Mouse (Mus musculus): ENCODE data around the gene Snx13. TPM values are rescaled to one million over a fixed set of nuclear protein-coding genes. Genes with fewer than 3 reads are reported as not detected.

Snx13 gene
- total RNA-seq (2014; fragmentation: Nextera tagmentation) (7.3 and 13.2 TPM in 2 replicates), total RNA-seq (2017) (20.8 and 21.8 TPM in 2 replicates)

DNA sequence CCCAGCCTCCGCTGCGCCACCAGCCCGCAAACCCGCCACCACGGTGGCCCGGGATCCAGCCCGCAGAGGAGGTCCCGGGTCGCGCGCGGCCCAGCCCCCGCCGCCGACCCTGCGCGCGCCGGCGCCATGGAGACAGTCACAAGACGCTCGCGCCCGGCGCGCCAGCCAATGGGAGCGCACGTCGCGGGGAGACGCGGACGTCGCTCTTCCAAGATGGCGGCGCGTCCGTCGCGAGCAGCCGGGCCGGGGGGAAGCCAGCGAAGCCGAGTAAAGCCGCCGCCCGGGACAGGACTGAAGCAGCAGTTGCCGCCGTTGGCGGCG is at the start of gene Snx13:
Gene Snx13 (plus strand): TSS at position 188 of the 321 bp plus-strand sequence.
- peak; percentile 88 for ATAC-seq (replicated peaks; ENCODE audit: low FRiP score, low TSS enrichment, poor library complexity, severe bottlenecking)

DNA sequence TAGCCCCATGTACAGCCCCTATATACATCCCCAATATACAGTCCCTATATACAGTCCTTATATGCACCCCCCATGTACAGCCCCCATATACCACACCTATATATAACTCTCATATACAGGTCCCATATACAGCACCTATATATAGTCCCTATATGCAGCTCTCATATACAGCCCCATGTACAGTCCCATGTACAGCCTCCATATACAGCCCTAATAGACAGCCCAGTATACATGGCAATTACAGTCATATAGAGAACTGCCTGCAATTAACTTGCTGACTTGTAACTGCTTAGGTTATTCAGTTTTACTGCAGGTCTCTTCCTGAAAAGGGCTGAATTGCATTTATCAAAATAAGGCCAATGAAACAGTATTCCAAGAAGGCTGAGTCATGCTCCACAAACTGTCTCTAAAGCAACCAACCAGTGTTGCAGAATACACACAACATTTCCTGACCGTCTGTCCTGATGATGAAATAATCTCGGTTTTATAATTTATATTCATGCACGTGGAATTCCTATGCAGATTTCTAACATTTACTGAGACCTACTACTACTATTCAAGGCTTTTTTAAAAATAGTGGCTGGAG is 49.3 kb upstream of the Snx13 start:
- no peak for ATAC-seq (replicated peaks; ENCODE audit: low FRiP score, low TSS enrichment, poor library complexity, severe bottlenecking)

DNA sequence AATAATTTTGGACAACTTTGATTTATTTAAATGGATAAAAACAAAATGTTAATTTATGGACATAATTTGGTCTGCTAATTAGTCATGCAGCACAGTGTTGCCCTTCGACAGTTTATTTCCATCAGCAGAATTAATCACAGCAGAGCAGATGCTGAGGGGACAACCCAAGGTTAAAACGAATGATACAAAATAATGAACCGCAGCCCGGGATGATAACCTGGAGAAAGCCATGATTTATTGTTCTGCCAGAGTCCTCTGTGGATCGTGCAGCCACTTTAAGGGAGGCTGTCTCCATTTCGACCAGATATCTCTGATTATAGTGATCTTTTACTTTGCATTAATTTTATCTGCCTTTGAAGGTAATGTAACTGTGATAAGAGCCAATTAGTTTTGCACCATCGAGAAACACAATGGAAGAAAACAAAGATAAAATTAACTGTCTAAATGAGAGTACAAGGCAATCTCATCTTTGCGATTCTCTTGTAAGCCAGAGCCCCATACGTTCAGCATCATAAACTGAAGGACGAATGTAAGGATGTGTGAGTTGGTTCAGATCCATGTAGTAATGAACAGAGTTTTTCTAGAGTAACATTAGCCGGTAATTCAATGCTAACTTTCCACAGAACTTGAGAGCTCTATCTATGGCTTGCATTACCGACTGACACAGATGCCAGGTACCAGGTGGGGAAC is 48.1 kb upstream of the Snx13 start:
- no peak for ATAC-seq (replicated peaks; ENCODE audit: low FRiP score, low TSS enrichment, poor library complexity, severe bottlenecking)

DNA sequence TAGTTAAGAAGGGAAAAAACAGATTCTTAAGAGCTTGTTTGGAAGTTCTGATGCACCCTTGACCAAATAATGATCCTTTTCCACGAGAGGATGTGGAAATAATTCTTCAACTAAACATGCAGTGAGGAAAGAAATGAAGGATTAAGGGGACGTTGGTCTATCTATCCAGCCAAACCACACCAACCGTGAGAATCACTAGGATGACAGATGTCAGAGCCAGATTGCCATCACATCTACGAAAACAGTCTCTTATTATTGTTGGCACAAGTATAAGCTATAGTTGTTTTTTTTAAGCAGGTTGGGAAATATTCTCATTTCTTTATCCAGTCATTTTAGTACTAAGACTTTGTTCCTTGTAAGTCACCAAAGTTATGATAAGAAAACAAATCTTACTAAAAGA is 46.7 kb upstream of the Snx13 start:
- peak; percentile 65; the same call in 1 of the 2 replicates for ATAC-seq (replicated peaks; ENCODE audit: low FRiP score, low TSS enrichment, poor library complexity, severe bottlenecking)

DNA sequence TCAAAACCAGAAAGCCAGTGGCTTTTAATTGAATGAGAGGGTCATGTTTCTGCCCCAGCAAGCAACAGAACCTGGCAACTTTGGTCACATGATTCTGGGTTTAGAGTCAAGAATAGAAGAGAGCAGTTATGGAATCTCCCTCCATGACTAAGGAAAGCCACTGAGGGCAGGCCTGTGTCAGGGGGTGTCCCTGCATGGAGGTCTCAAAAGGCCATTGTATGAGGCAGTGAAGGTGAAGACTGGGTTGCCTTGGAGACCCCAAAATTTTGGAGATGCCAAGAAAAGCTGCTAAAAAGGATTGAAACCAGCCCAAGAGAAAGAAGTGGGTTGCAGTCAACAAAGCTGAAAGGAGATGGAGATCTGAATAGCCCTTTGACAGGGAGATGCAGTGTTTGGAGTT is 41.2 kb upstream of the Snx13 start:
- no peak for ATAC-seq (replicated peaks; ENCODE audit: low FRiP score, low TSS enrichment, poor library complexity, severe bottlenecking)

DNA sequence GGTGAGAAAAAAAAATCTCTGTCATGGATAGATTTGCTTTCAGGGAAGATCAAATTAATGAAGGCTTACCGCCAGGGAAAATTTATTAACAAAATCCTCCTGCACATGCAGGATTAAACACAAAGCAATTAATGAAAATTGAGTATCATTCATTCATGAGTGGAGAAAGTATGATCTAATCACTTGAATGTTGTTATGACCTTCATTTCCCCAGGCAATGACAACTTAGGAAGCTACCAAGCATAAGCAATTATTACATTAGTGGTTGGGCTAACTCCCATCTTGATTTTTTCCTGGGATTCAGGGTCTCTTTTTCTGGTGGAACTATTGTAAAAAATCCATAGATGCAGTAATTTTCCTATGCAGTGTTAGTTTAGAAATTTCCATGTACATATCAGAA is 39.1 kb upstream of the Snx13 start:
- no peak for ATAC-seq (replicated peaks; ENCODE audit: low FRiP score, low TSS enrichment, poor library complexity, severe bottlenecking)

DNA sequence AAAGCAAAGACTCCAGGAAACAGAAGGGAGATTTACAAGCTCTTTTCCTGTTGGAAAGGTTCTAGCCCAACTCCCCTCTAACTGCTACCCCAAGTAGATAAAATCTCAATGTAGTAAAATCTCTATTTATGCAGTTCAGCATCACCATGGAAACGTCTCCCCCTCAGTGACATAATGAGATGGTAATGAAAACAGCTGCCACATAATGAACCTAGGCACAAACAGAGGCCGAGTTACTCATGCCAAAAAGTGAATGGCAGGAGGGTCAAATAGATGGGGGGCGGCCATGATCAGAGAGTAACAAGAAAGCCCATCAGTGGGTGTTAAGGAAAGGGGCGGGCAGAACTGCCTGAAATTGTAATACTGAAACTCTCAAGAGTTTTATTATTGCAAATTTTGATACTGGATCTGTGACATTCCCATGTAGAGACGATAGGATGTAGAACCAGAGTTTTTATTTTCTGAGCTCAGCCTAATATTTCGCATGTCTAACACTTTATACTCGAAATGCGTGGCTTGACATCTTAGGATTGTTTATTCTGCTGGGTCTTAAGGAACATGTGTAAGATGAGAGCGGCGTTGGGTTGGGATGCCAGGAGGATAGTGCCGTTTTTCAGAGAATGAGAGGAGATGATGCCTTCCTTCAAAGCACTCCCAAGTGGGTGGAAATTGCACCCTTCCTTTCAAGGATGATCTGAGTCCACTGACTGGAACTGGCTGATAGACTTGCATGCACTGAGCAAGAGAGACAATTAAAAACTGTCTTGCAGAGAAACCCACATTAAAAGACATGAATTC is 38.4 kb upstream of the Snx13 start:
- ATAC-seq (replicated peaks; ENCODE audit: low FRiP score, low TSS enrichment, poor library complexity, severe bottlenecking), result no peak

DNA sequence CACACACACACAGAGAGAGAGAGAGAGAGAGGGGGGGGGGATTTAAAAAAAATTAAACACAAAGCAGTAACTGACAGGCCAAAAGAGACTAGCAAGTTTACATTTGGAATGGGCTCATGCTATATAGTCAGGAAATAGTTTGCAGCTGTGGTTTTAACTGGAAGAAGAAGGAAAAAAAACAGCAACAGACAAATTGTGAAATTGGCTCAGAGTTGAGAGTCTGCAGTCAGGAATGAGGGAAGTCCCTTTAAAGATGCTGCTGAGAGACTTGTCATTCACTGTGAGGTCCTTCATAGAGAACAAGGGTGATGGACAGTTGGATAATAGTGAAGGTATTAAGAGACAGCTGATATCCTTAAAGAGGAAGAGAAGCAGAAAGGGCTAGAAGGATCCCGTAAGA is 35.5 kb upstream of the Snx13 start:
- ATAC-seq (replicated peaks; ENCODE audit: low FRiP score, low TSS enrichment, poor library complexity, severe bottlenecking), result no peak

DNA sequence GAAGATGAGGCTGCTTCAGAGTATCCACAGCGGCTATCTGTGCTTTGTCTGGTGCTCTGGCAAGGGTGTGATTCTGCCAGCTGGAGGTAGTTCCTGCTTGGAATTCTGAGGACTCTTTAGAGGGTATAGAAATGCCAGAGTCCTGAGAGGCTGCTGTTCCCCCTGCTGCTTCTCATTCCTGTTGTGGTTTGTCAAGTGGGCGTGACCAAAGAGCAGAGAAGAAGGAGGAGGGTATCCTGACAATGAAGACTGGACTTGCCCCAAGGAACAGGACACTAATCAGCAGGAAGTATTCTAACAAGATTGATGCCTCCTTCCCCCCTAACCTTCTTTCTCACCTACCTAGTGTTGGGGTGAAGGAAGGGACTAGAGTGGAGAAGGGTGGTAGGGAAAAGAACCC is 33.0 kb upstream of the Snx13 start:
- no peak for ATAC-seq (replicated peaks; ENCODE audit: low FRiP score, low TSS enrichment, poor library complexity, severe bottlenecking)

DNA sequence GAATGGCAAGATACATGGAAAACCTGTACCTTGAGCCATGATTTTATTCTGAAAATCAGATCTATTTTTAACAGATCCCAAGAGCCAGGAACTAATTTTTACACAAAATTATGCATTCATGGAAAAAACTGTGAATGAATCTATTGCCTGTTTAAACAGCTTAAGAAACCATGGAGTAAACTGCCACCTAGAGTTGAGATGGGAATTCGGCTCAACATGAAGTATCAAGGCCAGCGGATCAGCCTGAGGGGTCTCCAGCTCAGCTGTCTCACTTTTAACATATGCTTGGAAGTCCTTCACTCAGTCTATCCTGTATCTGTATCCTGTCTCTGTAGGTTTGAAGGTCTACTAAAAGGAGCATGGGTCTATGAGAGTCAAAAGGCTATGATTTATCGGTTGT is 30.9 kb upstream of the Snx13 start:
- ATAC-seq (replicated peaks; ENCODE audit: low FRiP score, low TSS enrichment, poor library complexity, severe bottlenecking), result no peak

DNA sequence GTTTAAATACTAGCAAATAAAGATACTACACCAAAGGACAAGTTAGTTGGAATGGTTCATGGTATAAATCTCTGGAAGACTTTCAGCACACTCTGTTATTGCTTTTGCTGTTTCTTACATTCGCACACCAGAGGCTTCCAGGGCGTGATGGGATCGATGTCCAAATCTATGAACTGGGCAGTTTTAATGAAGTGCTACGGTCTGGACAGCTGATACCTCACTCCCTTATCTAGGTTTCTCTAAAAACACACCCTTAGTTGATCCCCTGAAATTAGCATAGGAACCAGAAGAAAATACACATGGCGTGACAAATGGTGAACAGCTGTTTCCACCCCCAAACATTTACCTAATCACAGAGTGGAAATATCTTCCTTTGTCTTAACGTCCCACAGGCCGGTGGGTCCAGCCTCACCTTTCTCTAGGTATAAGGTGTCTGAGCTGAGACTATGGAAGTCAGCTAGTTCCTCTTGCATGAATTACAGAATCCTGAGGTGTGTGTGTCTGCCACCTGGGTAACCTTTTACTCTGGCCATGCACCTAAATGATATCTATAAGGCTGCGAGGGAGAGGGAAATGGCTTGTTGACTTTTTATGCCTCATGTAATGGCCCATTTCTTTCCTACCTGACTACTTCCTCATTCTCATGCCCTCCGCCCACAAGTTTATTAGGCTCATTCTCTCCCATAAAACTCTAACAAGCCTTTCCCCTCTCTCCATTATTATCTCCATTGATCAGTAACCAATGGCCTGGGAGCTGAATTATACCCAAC is 30.3 kb upstream of the Snx13 start:
- no peak for ATAC-seq (replicated peaks; ENCODE audit: low FRiP score, low TSS enrichment, poor library complexity, severe bottlenecking)

DNA sequence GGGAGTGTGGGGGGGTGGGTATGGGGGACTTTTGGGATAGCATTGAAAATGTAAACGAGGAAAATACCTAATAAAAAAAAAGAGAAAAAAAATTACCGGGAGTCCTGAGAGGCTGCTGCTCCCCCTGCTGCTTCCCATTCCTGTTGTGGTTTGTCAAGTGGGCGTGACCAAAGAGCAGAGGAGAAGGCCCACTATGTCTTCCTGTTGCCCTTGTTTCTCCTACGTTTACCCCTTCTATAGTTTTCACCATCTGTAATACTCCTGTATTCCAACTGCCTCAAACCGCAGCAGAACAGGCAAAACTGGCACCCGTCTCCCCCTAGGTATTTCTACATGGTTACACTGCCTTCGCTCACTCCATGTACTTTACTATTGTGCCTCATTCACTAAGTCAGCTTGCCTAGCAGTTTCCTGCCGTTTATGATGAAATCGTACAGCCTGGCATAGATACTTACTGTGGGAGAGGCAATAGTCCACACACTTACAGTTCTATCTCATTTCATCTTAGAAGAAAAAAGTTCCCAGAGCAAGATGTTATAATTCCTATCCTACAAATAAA is 28.2 kb upstream of the Snx13 start:
- ATAC-seq (replicated peaks; ENCODE audit: low FRiP score, low TSS enrichment, poor library complexity, severe bottlenecking), result no peak

DNA sequence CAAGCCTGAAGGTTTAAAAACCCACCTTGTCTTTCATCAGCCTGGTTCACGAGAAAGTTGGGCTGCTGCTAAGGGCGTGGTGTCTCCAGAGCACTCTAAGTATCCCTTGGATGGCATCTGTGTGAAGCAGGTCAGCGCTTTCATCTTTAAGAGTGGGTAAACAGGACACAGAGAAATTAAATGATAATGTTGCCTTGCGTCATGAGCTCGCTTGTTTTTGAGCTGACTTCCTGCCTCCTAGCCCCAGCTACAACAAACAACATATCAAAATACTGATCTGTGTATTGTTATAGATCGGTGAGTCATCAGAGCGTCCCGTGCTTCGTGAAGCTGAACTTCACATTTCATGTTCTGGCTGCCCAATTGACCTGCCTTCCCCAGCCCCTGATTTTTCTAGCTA is 25.7 kb upstream of the Snx13 start:
- no peak for ATAC-seq (replicated peaks; ENCODE audit: low FRiP score, low TSS enrichment, poor library complexity, severe bottlenecking)

DNA sequence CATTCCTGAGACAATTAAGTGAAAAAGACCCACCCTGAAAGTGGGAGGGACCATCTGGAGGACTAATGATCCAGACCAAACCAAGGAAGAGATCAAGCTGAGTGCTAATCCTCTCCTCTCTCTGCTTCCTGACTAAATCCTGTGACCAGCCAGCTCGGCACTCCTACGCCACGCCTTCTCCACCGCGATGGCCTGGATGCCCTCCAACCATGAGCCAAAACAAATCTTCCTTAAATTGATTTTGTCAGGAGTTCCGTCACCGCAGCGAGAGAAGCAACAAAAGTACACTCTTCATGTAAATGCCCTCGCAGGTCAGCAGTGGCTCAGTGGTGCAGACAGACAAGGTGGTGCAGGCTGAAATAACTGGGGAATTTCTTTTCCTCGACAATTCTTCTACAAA is 24.9 kb upstream of the Snx13 start:
- ATAC-seq (replicated peaks; ENCODE audit: low FRiP score, low TSS enrichment, poor library complexity, severe bottlenecking), result no peak

DNA sequence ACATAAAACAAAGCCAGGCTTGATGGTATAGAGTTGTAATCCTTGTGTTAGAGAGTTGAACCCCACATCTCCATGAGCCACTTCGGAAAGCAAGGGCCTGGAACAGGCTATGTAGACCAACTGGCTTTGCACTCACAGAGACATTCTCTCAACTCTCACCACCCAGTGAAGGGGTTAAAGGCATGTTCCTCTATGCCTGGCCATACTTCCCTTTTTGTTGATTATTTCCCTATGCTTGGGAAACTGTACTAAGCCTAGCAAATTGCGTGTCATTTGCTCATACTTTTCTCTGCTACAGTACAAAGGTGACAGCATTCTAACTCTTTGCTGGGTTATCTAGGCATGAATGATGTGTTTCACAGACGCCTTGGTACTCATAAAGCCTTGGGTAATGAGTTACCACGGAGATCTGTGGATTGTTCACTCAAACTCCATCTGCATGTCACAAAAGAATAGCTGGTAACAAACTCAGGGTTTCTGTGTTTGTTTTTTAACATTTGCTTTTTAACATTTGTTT is 21.0 kb upstream of the Snx13 start:
- no peak for ATAC-seq (replicated peaks; ENCODE audit: low FRiP score, low TSS enrichment, poor library complexity, severe bottlenecking)

DNA sequence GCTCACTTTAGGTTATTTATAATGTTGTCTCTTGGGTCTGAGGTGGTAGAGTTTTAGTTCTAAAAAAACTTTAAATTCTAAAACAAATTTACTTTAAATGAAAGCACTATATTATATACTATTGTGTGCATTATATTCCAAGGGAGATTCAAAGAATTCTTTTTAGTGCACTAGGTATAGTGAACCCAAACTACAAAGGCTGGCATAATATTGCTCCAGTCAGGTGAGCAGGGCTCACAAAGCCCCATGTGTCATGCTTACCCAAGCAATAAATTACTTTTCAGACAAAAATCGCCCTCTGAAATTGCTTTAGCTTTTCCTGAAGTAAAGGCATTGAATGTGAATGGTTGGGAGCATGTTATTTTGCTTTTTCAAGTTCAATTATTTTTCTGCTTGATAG is 19.5 kb upstream of the Snx13 start:
- ATAC-seq (replicated peaks; ENCODE audit: low FRiP score, low TSS enrichment, poor library complexity, severe bottlenecking), result no peak

DNA sequence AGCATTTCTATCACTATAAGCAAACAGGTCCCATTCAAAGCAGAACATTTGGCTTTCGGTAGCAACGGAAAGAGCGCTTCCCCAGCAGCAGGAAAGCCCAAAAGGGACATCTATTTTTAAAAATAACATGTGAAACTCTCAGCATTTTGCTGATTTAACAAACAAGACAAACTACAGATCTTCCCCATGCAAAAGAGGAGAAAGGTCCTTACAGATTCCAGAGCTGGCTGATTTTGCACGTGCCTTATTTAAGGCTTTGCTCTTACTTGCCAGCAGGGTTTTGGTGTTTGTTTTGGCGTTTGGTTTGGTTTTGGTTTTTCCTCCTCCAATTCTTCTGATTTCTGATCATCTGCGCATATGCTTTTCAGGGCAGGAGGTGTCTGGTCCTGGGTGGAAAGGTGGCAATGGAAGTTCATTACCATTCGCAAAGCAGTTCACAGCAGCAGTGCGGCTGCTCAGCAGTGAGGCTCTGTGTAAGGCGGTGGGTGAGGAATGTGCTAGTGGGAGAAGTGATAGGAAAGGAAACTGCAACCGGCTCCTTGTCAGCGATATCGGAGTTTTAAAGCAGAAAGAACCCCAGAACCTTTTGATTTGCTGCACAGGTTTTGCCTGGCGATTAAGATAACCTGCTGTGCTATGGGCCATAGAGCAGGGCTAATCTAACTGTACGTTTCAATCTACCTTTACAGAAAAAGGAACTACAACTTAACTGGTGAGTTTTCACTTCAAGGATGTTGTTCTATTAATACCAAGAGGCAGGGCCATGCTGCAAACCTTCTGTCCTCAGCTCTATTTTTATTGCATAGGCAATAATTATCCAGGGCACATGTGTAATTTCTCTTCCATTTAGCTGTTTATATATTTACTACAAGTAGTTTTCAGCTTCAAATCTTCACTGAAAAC is 8.1 kb upstream of the Snx13 start:
- peak; percentile 85 for ATAC-seq (replicated peaks; ENCODE audit: low FRiP score, low TSS enrichment, poor library complexity, severe bottlenecking)

DNA sequence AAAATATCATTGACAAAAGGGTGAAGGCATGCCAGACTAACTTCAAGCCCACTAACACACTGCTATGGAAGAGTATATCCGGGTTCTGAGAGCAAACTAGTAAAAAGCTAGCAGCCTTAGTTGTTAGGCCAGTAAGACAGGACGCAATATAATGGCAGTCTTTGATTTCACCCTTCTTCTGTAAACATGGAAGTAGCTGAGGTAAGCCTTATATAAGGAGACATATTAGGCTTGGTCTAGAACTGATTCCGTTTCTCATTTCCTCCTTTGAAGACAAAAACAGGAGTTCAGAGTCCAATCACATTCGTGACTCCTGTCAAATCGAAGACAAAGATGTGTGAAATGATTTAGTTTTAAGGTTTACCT is 7.4 kb upstream of the Snx13 start:
- ATAC-seq (replicated peaks; ENCODE audit: low FRiP score, low TSS enrichment, poor library complexity, severe bottlenecking), result no peak

DNA sequence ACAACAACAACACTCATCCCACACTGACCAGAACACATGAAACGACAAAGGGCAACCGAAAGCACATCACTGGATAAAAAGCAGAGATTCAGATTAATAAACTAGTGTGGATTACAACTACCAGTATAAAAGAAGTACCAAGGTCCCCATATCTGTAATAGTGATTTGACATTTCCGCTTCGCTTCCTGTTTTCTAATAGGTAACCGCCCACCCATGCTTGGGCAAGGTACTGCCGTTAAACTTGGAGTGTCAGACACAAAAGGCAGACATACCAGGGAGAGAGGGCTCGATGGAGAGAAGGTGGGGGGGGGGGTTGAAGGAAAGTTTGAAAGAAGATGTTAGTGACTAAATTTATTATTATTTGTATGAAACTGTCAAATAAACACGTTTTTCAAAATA is 5.0 kb upstream of the Snx13 start:
- ATAC-seq (replicated peaks; ENCODE audit: low FRiP score, low TSS enrichment, poor library complexity, severe bottlenecking), result no peak

Data from megakaryocyte-erythroid progenitor cell, adult 5-6 weeks (primary cell).